Mouse (Mus musculus) cerebellum, adult 8-10 months (tissue): Measurements from ENCODE around the gene Siah1b.
A peak's percentile ranks its signal among the peaks of the same experiment; 100 is the strongest.

Experiments used
- DNase-seq: peaks from one replicate; pipeline ENCODE4 v3.0.0; 2022

Gene Siah1b

GRCm38 (mm10) chrX:164027607-164028289 is 48.5 kb downstream of the Siah1b start, which contains the start of gene Car5b:
Gene Car5b (minus strand): TSS chrX:164027997.
- DNase-seq: peak; percentile 23
